In genomic region chr1:85971070-85971469, GRCm38 (mm10) we compare ENCODE assay signal across 23 mouse cellular contexts. TPM values are rescaled to one million over a fixed set of nuclear protein-coding genes. Genes with fewer than 3 reads are reported as not detected.
DNase-seq lines count a peak whose midpoint lies in the region; TF ChIP-seq lines count a peak whose summit lies in the region.
"Had no signal": no experiment of that assay in that cellular context is flagged by ENCODE, and none has a peak within 500 bp of the region (broad histone marks: within the 10 kb centered on the region; RNA-seq: fewer than 3 reads in every experiment).

No protein-coding gene starts in this region.

- H3K27ac ChIP-seq in CH12.LX (ENCODE audit: insufficient read depth, low read depth), result peak overlapping the region; percentile 99

- peaks cover 32 to 67% of the 10 kb centered on the region in 2 experiments for H3K4me1 ChIP-seq in CH12.LX (ENCODE audit: control insufficient read depth in 1 of 2, insufficient read depth in 2 of 2)

- TF ChIP-seq RAD21 in CH12.LX (IDR thresholded peaks at IDR 0.05; ENCODE audit: low read depth, low read length), result no peak

- no peak for TF ChIP-seq CTCF in CH12.LX (conservative IDR thresholded peaks at IDR 0.05 in 1 of 2, IDR thresholded peaks at IDR 0.05 in 1 of 2; ENCODE audit: low read depth in 2 of 2, low read length in 2 of 2)

- H3K79me2 ChIP-seq in CH12.LX (replicated peaks; ENCODE audit: control insufficient read depth, extremely low read depth, insufficient read depth, poor library complexity, severe bottlenecking), result no peaks in the 10 kb centered on the region; the same call in 1 of the 2 replicates

- no peak overlapping the region for H3K4me3 ChIP-seq in CH12.LX (replicated peaks in 1 of 3; ENCODE audit: low read depth in 2 of 3, low read length in 2 of 3, poor library complexity in 1 of 3)

- dilution Hi-C loops in CH12.LX (cut with MboI; ENCODE audit: extremely low pct_ligation_motif_present, extremely low pct_unique_long_range_greater_than_20kb, low sequenced_read_pairs), result no loop called here

- peak overlapping the region; percentile 81; the same call in 1 of the 2 replicates for H3K4me2 ChIP-seq in CH12.LX (ENCODE audit: insufficient read depth, low read depth, poor library complexity, severe bottlenecking)

- peak overlapping the region; percentile 80 for H3K9ac ChIP-seq in CH12.LX (ENCODE audit: insufficient read depth, low read depth)

- DNase-seq in heart, adult 11 months, result peak; percentile 2
- no peak for DNase-seq in heart, postnatal 4 days
- DNase-seq in CH12.LX (ENCODE audit: extremely low read depth), result no peak
- no peak for DNase-seq in spleen, postnatal 10 days (ENCODE audit: low spot score in 2 of 2)
- DNase-seq: adrenal gland, adult 2 months; adrenal gland, adult 8-10 months; adrenal gland, postnatal 10 days; adrenal gland, postnatal 14 days; adrenal gland, postnatal 25 days; adrenal gland, postnatal 36 days; B cell, adult 2 months; cerebellum, adult 11 months; cerebellum, adult 11-12 months; cerebellum, adult 18-20 months; cerebellum, adult 2 months had no signal

- H3K9me3 ChIP-seq in CH12.LX (replicated peaks; ENCODE audit: low read length), result no peaks in the 10 kb centered on the region
- H3K9me3 ChIP-seq: G1E had no signal

- peak; percentile 50; the same call in 1 of the 2 replicates for TF ChIP-seq EP300 in CH12.LX (IDR thresholded peaks at IDR 0.05; ENCODE audit: low read length)

- no peak for TF ChIP-seq POLR2A in CH12.LX (IDR thresholded peaks at IDR 0.05; ENCODE audit: low read depth, low read length)

- no peaks in the 10 kb centered on the region for H3K36me3 ChIP-seq in CH12.LX (replicated peaks in 1 of 2; ENCODE audit: control insufficient read depth in 1 of 2, insufficient read depth in 1 of 2, low read length in 1 of 2)
- H3K36me3 ChIP-seq: G1E had no signal

- in situ Hi-C loops in CH12.LX (cut with MboI; ENCODE audit: low pct_ligation_motif_present, low pct_unique_long_range_greater_than_20kb, low sequenced_read_pairs), result no loop called here

- H3K27me3 ChIP-seq in CH12.LX (replicated peaks), result no peaks in the 10 kb centered on the region
- H3K27me3 ChIP-seq: Patski had no signal

TF ChIP-seq in CH12.LX, 34 proteins besides CTCF, POLR2A, EP300 and RAD21:
- TF ChIP-seq MAZ (IDR thresholded peaks at IDR 0.05; ENCODE audit: low read depth, low read length) (no peak), KAT2A (IDR thresholded peaks at IDR 0.05; ENCODE audit: insufficient replicate concordance, low read length) (no peak), RCOR1 (conservative IDR thresholded peaks at IDR 0.05; ENCODE audit: low read depth, low read length) (no peak), CHD2 (IDR thresholded peaks at IDR 0.05; ENCODE audit: low read length) (no peak), GABPA (IDR thresholded peaks at IDR 0.05; ENCODE audit: insufficient replicate concordance, low read depth, low read length) (no peak), ZMIZ1 (IDR thresholded peaks at IDR 0.05; ENCODE audit: low read depth, low read length) (no peak), USF1 (IDR thresholded peaks at IDR 0.05; ENCODE audit: low read depth, low read length) (no peak), MXI1 (IDR thresholded peaks at IDR 0.05; ENCODE audit: low read depth, low read length) (0 out of 2 replicates have a peak, but pooled peaks have one; percentile 23), USF2 (conservative IDR thresholded peaks at IDR 0.05; ENCODE audit: low read depth, low read length) (no peak), MYC (IDR thresholded peaks at IDR 0.05; ENCODE audit: low read depth, low read length) (0 out of 2 replicates have a peak, but pooled peaks have one; percentile 15), ZC3H11A (IDR thresholded peaks at IDR 0.05; ENCODE audit: low read depth, low read length) (no peak), E2F4 (IDR thresholded peaks at IDR 0.05; ENCODE audit: insufficient replicate concordance, low read depth, low read length) (no peak), MAX (IDR thresholded peaks at IDR 0.05; ENCODE audit: low read length) (no peak), JUND (conservative IDR thresholded peaks at IDR 0.05; ENCODE audit: low read depth, low read length) (no peak), CHD1 (IDR thresholded peaks at IDR 0.05; ENCODE audit: low read depth, low read length) (no peak), HCFC1 (IDR thresholded peaks at IDR 0.05; ENCODE audit: low read depth, low read length) (no peak; the same call in 1 of the 2 replicates), TCF12 (IDR thresholded peaks at IDR 0.05; ENCODE audit: low read depth, low read length) (no peak), PAX5 (IDR thresholded peaks at IDR 0.05; ENCODE audit: low read length) (no peak), TBP (conservative IDR thresholded peaks at IDR 0.05; ENCODE audit: low read depth, low read length) (no peak), UBTF (IDR thresholded peaks at IDR 0.05; ENCODE audit: low read depth, low read length) (no peak), ELF1 (IDR thresholded peaks at IDR 0.05; ENCODE audit: low read depth, low read length) (0 out of 2 replicates have a peak, but pooled peaks have one; percentile 4), SIN3A (IDR thresholded peaks at IDR 0.05; ENCODE audit: low read length) (no peak), NELFE (IDR thresholded peaks at IDR 0.05; ENCODE audit: low read depth, low read length) (no peak), MEF2A (IDR thresholded peaks at IDR 0.05; ENCODE audit: borderline replicate concordance, low read depth, low read length) (no peak), SMC3 (IDR thresholded peaks at IDR 0.05; ENCODE audit: low read depth, low read length) (no peak), IRF4 (IDR thresholded peaks at IDR 0.05; ENCODE audit: low read depth, low read length) (no peak), ZKSCAN1 (IDR thresholded peaks at IDR 0.05; ENCODE audit: borderline replicate concordance, low read depth, low read length) (no peak), JUN (IDR thresholded peaks at IDR 0.05; ENCODE audit: insufficient read depth, low read depth, low read length) (no peak), ETS1 (conservative IDR thresholded peaks at IDR 0.05; ENCODE audit: low read depth, low read length) (no peak), BHLHE40 (IDR thresholded peaks at IDR 0.05; ENCODE audit: low read depth, low read length) (no peak), ZNF384 (IDR thresholded peaks at IDR 0.05; ENCODE audit: low read depth, low read length) (peak; percentile 87)

RNA-seq across cellular contexts. Expression of gene Gpr55, which starts 10.3 kb away (rescaled TPM):
- total RNA-seq in heart, postnatal 4 days (2021), result not detected
- total RNA-seq in CH12.LX (2012; rRNA removed) (24.3 and 25.6 TPM in 2 replicates), CH12.LX (2014; rRNA removed) (16.2 and 16.4 TPM in 2 replicates)
- polyA plus RNA-seq in CH12.LX (2012; ENCODE audit: insufficient read length, low read depth), result 17.3 and 20.3 TPM in 2 replicates
- polyA plus RNA-seq: C2C12, Patski had no signal

RNA-seq across cellular contexts. Expression of gene 4933407L21Rik, which starts 42.8 kb away (rescaled TPM):
- not detected for total RNA-seq in heart, postnatal 4 days (2021)
- 0.08 and 0.17 TPM in 2 replicates for total RNA-seq in CH12.LX (2012; rRNA removed)
- 0.19 and 0.36 TPM in 2 replicates for total RNA-seq in CH12.LX (2014; rRNA removed)
- polyA plus RNA-seq in CH12.LX (2012; ENCODE audit: insufficient read length, low read depth), result 0.31 and 0.71 TPM in 2 replicates
- total RNA-seq: adrenal gland, adult 18-20 months; adrenal gland, postnatal 36 days; MEL had no signal
- polyA plus RNA-seq: adrenal gland, adult 2 months; C2C12; G1E had no signal

RNA-seq across cellular contexts. Expression of gene Spata3, which starts 45.5 kb away (rescaled TPM):
- total RNA-seq in heart, postnatal 4 days (2021), result not detected
- not detected in 2 replicates for total RNA-seq in CH12.LX (2012; rRNA removed)
- not detected in 2 replicates for total RNA-seq in CH12.LX (2014; rRNA removed)
- not detected in 2 replicates for polyA plus RNA-seq in CH12.LX (2012; ENCODE audit: insufficient read length, low read depth)
- total RNA-seq: adrenal gland, adult 18-20 months; adrenal gland, adult 2 months; adrenal gland, adult 8-10 months; adrenal gland, postnatal 10 days; adrenal gland, postnatal 14 days; adrenal gland, postnatal 25 days; adrenal gland, postnatal 36 days; adrenal gland, postnatal 4 days; ES-E14; G1E; MEL had no signal
- polyA plus RNA-seq: adrenal gland, adult 2 months; C2C12; CD4-positive, CD25-positive, alpha-beta regulatory T cell, adult 4 months; G1E; Patski had no signal

Comparison
In these comparisons a context has a peak if more than half of its experiments do, and no peak if none do; other contexts are left out.
1. RNA of gene Gpr55, which starts 10.3 kb away (total RNA-seq): 16.2 to 25.6 TPM in CH12.LX; not detected in heart, postnatal 4 days; every median in the first group is over 10 times any median in the second.